Mouse (Mus musculus) heart, postnatal 0 days (tissue): ENCODE measurements at regions not wholly inside any gene's neighbourhood (a gene's known extent, or its start where the extent isn't known, plus 50 kb on each side); places are given as distances from the start of the nearest gene placed in this dataset.

Source experiments
- CTCF ChIP-seq: IDR thresholded peaks from 2 replicates; pipeline ENCODE4 v1.5.1; 2016; ENCODE audit warnings: antibody characterized with exemption, control low read depth, low read depth
- EP300 ChIP-seq: IDR thresholded peaks from 2 replicates; pipeline ENCODE4 v1.6.1; 2016; ENCODE audit warnings: antibody characterized with exemption, low read depth

- TF ChIP-seq CTCF (no peak), EP300 (no peak)
Observed at GRCm38 (mm10) chr5:69794641-69795040, 202.5 kb upstream of the Gnpda2 start.
